ENCODE assay signal across 29 mouse cellular contexts in genomic region chr2:131379541-131379940, GRCm38 (mm10).
"Had no signal": no experiment of that assay in that cellular context is flagged by ENCODE, and none has a peak within 500 bp of the region (broad histone marks: within the 10 kb centered on the region; RNA-seq: fewer than 3 reads in every experiment).

No protein-coding gene starts in this region.

- DNase-seq: heart, postnatal 10 days; heart, postnatal 14 days; heart, postnatal 4 days; kidney, adult 11 months; kidney, adult 18-20 months; kidney, adult 2 months; kidney, adult 8-10 months; kidney, adult 9 months; kidney, postnatal 10 days; kidney, postnatal 14 days; kidney, postnatal 25 days; kidney, postnatal 36 days; kidney, postnatal 4 days; layer of hippocampus, adult 9-11 months; layer of hippocampus, postnatal 36 days had no signal

- H3K4me3 ChIP-seq: heart, embryonic 10.5 days; heart, embryonic 12.5 days; heart, embryonic 13.5 days; heart, embryonic 15.5 days; hindbrain, embryonic 10.5 days; hindbrain, embryonic 12.5 days; hindbrain, embryonic 13.5 days; hindbrain, embryonic 15.5 days; intestine, embryonic 15.5 days; kidney, embryonic 15.5 days; layer of hippocampus, adult 2 months had no signal

- H3K4me1 ChIP-seq: heart, embryonic 10.5 days; heart, embryonic 12.5 days; heart, embryonic 13.5 days; hindbrain, embryonic 10.5 days; hindbrain, embryonic 12.5 days; hindbrain, embryonic 13.5 days; hindbrain, embryonic 15.5 days; intestine, embryonic 15.5 days; kidney, embryonic 15.5 days had no signal

- H3K27ac ChIP-seq: heart, embryonic 10.5 days; heart, embryonic 13.5 days; heart, embryonic 15.5 days; hindbrain, embryonic 10.5 days; hindbrain, embryonic 12.5 days; hindbrain, embryonic 13.5 days; hindbrain, embryonic 14.5 days; hindbrain, embryonic 15.5 days; hindbrain, postnatal 0 days; intestine, embryonic 15.5 days; kidney, embryonic 15.5 days; kidney, postnatal 0 days; layer of hippocampus, adult 2 months had no signal
